Mouse (Mus musculus): ENCODE results near the gene Lepr.
A peak's percentile ranks its signal among the peaks of the same experiment; 100 is the strongest.
"Not testable (repeated sequence)": the region's sequence is repeated elsewhere in the genome, so short reads cannot be mapped to it uniquely, and the experiment has no call there.

Gene Lepr

DNA sequence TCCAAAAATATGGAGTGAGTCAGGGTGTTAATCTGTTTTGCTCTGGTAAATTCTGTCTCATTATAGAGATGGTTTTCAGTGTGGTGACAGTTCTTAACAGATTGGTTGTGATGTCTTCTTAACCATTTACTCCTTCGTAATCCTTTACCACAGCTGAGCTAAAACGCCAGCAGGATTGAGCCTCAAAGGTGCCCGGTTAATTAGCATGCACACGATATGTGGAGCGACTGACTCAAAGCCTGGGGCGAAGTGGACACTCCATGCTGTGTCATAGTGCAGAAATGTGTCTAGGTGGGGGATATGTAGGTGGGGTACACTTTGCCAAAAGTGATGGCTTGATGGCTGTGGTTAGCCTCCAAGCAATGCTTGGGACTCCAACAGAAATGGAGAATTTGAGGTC lies 1.4 kb upstream of the Lepr start:
- no peak for DNase-seq (ENCODE audit: low spot score)

DNA sequence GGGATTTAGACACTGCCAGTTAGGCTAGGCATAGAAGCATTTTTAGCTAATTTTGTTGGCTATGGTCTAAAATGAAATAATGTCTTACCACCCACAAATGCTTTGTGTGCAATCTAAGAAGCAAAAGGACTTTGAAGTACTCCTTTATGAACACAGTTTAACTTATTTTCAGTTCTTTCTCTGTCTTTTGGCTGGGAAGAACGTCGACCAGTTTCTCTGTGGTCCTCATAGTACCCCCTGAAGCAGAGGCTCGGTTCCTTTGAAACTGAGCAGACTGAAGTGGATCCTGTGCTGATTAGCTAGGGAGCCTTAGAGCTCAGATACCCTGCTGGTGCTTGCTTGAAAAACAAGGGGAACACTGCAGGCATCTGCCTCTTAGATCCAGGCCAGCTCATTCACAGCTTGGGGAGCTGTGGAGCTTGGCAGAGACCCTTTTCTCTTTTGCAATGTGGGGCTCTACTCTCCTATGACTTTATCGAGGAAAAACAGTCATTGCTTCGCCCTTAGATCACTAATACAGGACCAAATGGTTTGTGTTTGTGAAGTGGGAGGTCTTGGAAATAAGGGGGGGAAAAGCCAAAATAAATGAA lies 1.9 kb downstream of the Lepr start:
- DNase-seq (ENCODE audit: low spot score), result no peak

GRCm38 (mm10) chr4:101721705-101722104 lies 4.5 kb downstream of the Lepr start:
- DNase-seq (ENCODE audit: low spot score), result no peak

DNA sequence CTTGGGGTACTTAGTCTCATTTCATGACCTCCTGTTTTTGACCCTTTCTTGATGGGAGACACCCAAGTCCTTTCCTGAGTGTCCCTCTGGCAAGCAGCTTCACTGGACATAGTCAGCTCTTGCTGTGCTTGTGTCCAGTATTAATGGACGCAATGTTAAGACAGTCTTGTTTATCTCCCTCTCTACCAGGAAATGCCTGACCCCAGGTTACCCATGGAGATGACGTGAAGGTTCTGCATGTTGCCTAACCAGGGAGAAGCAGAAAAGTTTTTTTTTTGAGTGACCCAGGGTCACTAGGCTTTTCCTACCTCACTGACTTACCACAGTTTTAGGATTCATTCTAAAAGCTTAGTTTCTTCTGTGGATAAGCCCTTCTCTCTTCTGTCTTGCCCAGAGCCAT lies 24.8 kb downstream of the Lepr start:
- no peak for DNase-seq (ENCODE audit: low spot score)

GRCm38 (mm10) chr4:101745534-101745933 lies 28.3 kb downstream of the Lepr start:
- DNase-seq (ENCODE audit: low spot score), result no peak

GRCm38 (mm10) chr4:101760490-101760889 lies 43.3 kb downstream of the Lepr start:
- no peak for DNase-seq (ENCODE audit: low spot score)

DNA sequence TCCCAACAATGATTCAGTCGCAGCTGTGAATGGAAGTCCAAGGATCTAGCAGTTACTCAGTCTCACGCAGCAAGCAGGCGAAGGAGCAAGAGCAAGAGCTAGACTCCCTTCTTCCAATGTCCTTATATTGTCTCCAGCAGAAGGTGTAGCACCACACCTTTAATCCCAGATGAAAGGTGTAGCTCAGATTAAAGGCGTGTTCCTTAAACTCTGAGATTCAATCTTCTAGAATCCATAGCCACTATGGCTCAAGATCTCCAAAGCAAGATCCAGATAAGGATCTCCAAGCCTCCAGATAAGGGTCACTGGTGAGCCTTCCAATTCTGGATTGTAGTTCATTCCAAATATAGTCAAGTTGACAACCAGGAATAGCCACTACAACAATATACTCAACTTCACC lies 126.7 kb downstream of the Lepr start, which contains the start of gene B020004J07Rik:
TSS of gene B020004J07Rik (minus strand) at position 101 of the 400 bp plus-strand sequence.
- DNase-seq (ENCODE audit: low spot score), result not testable (repeated sequence)

DNA sequence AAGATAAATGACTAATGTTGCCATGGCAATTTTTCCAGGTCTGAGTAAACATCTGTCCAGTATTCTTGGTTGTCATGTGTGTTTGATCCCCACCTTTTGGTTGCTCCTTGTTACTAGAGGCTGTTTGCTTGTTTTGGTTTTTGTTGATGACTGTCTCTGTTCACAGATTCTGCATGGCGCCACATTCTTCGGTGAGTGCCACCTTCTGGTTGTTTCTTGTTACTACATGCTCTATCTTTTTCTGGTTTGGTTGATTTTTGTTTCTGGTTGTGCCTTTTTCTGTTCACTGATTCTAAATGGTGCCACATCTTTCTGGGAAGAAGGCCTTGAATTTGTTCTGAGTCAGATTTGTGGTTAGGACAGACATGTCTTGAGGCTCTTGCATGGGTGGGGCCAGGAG lies 133.7 kb downstream of the Lepr start:
- DNase-seq (ENCODE audit: low spot score), result no peak

GRCm38 (mm10) chr4:101860873-101861272 lies 143.7 kb downstream of the Lepr start:
- DNase-seq (ENCODE audit: low spot score), result peak; percentile 28

DNA sequence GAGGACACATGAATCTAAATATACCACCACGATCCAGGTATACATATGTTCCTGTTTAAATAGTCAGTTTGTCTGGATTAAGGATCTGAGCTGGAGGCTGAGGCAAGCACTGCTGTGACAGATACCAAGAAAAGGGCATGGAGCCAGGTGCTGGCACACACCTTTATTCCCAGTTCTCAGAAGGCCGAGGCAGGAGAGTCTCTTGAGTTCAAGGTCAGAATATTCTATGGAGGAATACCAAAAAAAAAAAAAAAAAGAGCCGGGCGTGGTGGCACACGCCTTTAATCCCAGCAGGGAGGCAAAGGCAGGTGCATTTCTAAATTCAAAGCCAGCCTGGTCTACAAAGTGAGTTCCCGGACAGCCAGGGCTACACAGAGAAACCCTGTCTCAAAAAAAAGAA lies 145.1 kb downstream of the Lepr start:
- DNase-seq (ENCODE audit: low spot score), result no peak

All from left cerebral cortex, adult 11 months (tissue).